Mouse (Mus musculus) myocyte (in vitro differentiated cells): ENCODE measurements around the gene Mcub.

Experiments
- CEBPB ChIP-seq: IDR thresholded peaks from 2 replicates; pipeline ENCODE4 v1.6.1; 2011; ENCODE audit warnings: mild to moderate bottlenecking, moderate library complexity; ENCODE audit not compliant: poor library complexity, insufficient read depth, severe bottlenecking
- E2F4 ChIP-seq: IDR thresholded peaks from one replicate; pipeline ENCODE4 v1.6.1; 2011; ENCODE audit warnings: mild to moderate bottlenecking, control low read depth, moderate library complexity; ENCODE audit not compliant: insufficient read depth
- MAX ChIP-seq: IDR thresholded peaks from one replicate; pipeline ENCODE4 v1.6.1; 2011; ENCODE audit warnings: low read depth, mild to moderate bottlenecking, control low read depth
- MYOD1 ChIP-seq, 3 experiments: IDR thresholded peaks; one replicate each; pipeline ENCODE4 v1.6.1; 2011; ENCODE audit warnings: control low read depth in 2 of 3, low read depth in 2 of 3, mild to moderate bottlenecking in 2 of 3, moderate library complexity in 1 of 3; ENCODE audit not compliant: insufficient read length in 2 of 3, control insufficient read depth in 1 of 3
- MYOG ChIP-seq, 3 experiments: IDR thresholded peaks; one replicate each; pipeline ENCODE4 v1.6.1; 2011; ENCODE audit warnings: control low read depth in 2 of 3, low read depth in 2 of 3, mild to moderate bottlenecking in 2 of 3; ENCODE audit not compliant: insufficient read length in 2 of 3, control insufficient read depth in 1 of 3, insufficient read depth in 1 of 3
- POLR2A ChIP-seq: IDR thresholded peaks from one replicate; pipeline ENCODE4 v1.6.1; 2011; ENCODE audit warnings: low read depth, mild to moderate bottlenecking, control low read depth, moderate library complexity; ENCODE audit not compliant: insufficient read length
- POLR2AphosphoS2 ChIP-seq: IDR thresholded peaks from one replicate; pipeline ENCODE4 v1.6.1; 2011; ENCODE audit warnings: low read depth, control low read depth; ENCODE audit not compliant: insufficient read length
- REST ChIP-seq: IDR thresholded peaks from one replicate; pipeline ENCODE4 v1.6.1; 2011; ENCODE audit warnings: mild to moderate bottlenecking, control low read depth, moderate library complexity; ENCODE audit not compliant: insufficient read depth, insufficient read length
- TCF12 ChIP-seq: IDR thresholded peaks from one replicate; pipeline ENCODE4 v1.6.1; 2011; ENCODE audit warnings: mild to moderate bottlenecking, control low read depth; ENCODE audit not compliant: poor library complexity, insufficient read depth, severe bottlenecking
- TCF3 ChIP-seq: IDR thresholded peaks from one replicate; pipeline ENCODE4 v1.6.1; 2011; ENCODE audit warnings: low read depth, control low read depth; ENCODE audit not compliant: insufficient read length
- USF1 ChIP-seq: IDR thresholded peaks from one replicate; pipeline ENCODE4 v1.6.1; 2011; ENCODE audit warnings: low read depth, mild to moderate bottlenecking, control low read depth, moderate library complexity

DNA sequence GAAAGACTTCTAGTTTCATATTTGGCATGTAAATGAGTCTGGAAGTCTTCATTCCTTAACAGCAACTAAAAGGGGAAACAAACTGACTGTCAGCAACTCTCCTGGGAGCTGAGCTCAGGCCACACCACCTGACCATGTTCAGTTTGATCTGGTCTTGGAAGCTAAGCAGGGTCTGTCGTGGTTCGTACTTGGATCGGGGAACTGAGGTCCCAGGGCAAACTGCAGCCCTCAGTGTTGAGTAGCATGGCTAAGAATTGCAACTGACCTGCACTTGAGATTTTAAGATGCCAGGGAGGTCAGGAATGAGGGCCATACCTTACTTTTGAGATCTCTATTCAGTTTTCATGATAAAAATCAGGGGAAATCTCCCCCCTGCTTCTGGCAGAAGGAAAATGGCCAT, 44.1 kb downstream of the Mcub start:
- TF ChIP-seq TCF12 (no peak), POLR2AphosphoS2 (no peak), REST (no peak), USF1 (no peak), POLR2A (no peak), MAX (no peak), MYOD1 (IDR thresholded peaks at IDR 0.05; ENCODE audit: control insufficient read depth in 1 of 3, insufficient read length in 2 of 3, low read depth in 2 of 3) (no peak), E2F4 (no peak), CEBPB (no peak), MYOG (IDR thresholded peaks at IDR 0.05; ENCODE audit: control insufficient read depth in 1 of 3, insufficient read depth in 1 of 3, insufficient read length in 2 of 3, low read depth in 2 of 3) (no peak), TCF3 (no peak)
